In the genomic region with DNA sequence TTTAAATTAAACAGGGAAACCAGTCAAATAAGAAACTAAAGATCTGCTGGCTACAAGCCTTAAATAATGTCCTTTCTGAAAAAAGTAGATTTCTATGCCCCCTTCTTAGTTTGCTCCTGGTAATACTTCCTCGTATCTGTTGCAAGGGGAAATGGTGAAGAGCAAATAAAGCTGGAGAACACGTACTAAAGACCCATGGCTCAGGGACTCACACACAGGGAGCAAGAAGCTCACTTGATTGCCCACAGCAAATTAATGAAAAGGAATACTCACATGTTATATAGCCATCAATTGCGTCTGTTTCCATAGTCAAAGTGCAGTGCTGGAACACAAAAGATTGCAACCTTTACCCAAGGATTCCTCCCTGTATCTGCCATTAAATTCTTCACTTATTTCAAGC, we compare ENCODE assay signal across 8 mouse cellular contexts. TPM values are rescaled to one million over a fixed set of nuclear protein-coding genes. Genes with fewer than 3 reads are reported as not detected.
DNase-seq lines count a peak whose midpoint lies in the region; ATAC-seq lines count a peak whose summit lies in the region.

No protein-coding gene starts in this region.

- no peak overlapping the region for H3K27ac ChIP-seq in forebrain, embryonic 10.5 days
- H3K27ac ChIP-seq in forebrain, embryonic 16.5 days (ENCODE audit: low read length): no peak overlapping the region
- H3K27ac ChIP-seq in liver, embryonic 11.5 days (ENCODE audit: low read depth, low read length): 0 out of 2 replicates have a peak overlapping the region, but pooled peaks have one; percentile 32
- H3K27ac ChIP-seq in hindbrain, embryonic 13.5 days: no peak overlapping the region
- H3K27ac ChIP-seq in midbrain, embryonic 14.5 days (replicated peaks; ENCODE audit: low read depth, low read length): no peak overlapping the region

- no peaks in the 10 kb centered on the region for H3K9me3 ChIP-seq in forebrain, embryonic 10.5 days
- H3K9me3 ChIP-seq in forebrain, embryonic 16.5 days (ENCODE audit: control insufficient read depth, low read length): no peaks in the 10 kb centered on the region
- H3K9me3 ChIP-seq in liver, embryonic 11.5 days (ENCODE audit: control insufficient read depth, low read length): no peaks in the 10 kb centered on the region
- no peaks in the 10 kb centered on the region for H3K9me3 ChIP-seq in hindbrain, embryonic 13.5 days
- H3K9me3 ChIP-seq in midbrain, embryonic 14.5 days (ENCODE audit: control insufficient read depth, low read length): no peaks in the 10 kb centered on the region

- H3K27me3 ChIP-seq in forebrain, embryonic 10.5 days (ENCODE audit: poor library complexity, severe bottlenecking): no peaks in the 10 kb centered on the region
- no peaks in the 10 kb centered on the region for H3K27me3 ChIP-seq in forebrain, embryonic 16.5 days (replicated peaks; ENCODE audit: control insufficient read depth, insufficient read depth, low read length)
- no peaks in the 10 kb centered on the region for H3K27me3 ChIP-seq in liver, embryonic 11.5 days (replicated peaks; ENCODE audit: control insufficient read depth, insufficient read depth, low read length)
- H3K27me3 ChIP-seq in hindbrain, embryonic 13.5 days: no peaks in the 10 kb centered on the region
- no peaks in the 10 kb centered on the region for H3K27me3 ChIP-seq in midbrain, embryonic 14.5 days (ENCODE audit: control insufficient read depth, insufficient read depth, low read length)

- peak overlapping the region; percentile 81; the same call in 1 of the 2 replicates for H3K4me3 ChIP-seq in forebrain, embryonic 10.5 days
- H3K4me3 ChIP-seq in forebrain, embryonic 16.5 days (replicated peaks; ENCODE audit: low read length): no peak overlapping the region
- H3K4me3 ChIP-seq in liver, embryonic 11.5 days (ENCODE audit: low read depth, low read length): peak overlapping the region; percentile 84
- no peak overlapping the region for H3K4me3 ChIP-seq in hindbrain, embryonic 13.5 days
- H3K4me3 ChIP-seq in midbrain, embryonic 14.5 days (replicated peaks; ENCODE audit: low read depth, low read length): no peak overlapping the region

- no peak for DNase-seq in forebrain, embryonic 10.5 days (ENCODE audit: extremely low spot score, low spot score)
- DNase-seq in liver, embryonic 11.5 days (ENCODE audit: low spot score): no peak
- no peak for DNase-seq in liver
- no peak for DNase-seq in midbrain, embryonic 14.5 days
- no peak for DNase-seq in adrenal gland, adult 8-10 months
- DNase-seq in adrenal gland, postnatal 4 days (ENCODE audit: low spot score in 2 of 2): no peak

- no peak overlapping the region for H3K9ac ChIP-seq in forebrain, embryonic 16.5 days (replicated peaks; ENCODE audit: low read depth, low read length)
- H3K9ac ChIP-seq in liver, embryonic 11.5 days (ENCODE audit: low read depth, low read length): no peak overlapping the region
- H3K9ac ChIP-seq in hindbrain, embryonic 13.5 days: no peak overlapping the region
- H3K9ac ChIP-seq in midbrain, embryonic 14.5 days (replicated peaks; ENCODE audit: low read length): no peak overlapping the region

- ATAC-seq in forebrain, embryonic 16.5 days: no peak
- no peak for ATAC-seq in liver, embryonic 11.5 days (replicated peaks; ENCODE audit: low FRiP score)
- no peak for ATAC-seq in hindbrain, embryonic 13.5 days (ENCODE audit: low FRiP score)
- ATAC-seq in midbrain, embryonic 14.5 days (ENCODE audit: low FRiP score, low TSS enrichment): no peak

- no peaks in the 10 kb centered on the region for H3K36me3 ChIP-seq in forebrain, embryonic 10.5 days (replicated peaks)
- H3K36me3 ChIP-seq in forebrain, embryonic 16.5 days (ENCODE audit: control insufficient read depth, insufficient read depth): no peaks in the 10 kb centered on the region
- no peaks in the 10 kb centered on the region for H3K36me3 ChIP-seq in liver, embryonic 11.5 days (ENCODE audit: control insufficient read depth, insufficient read depth, low read length)
- no peaks in the 10 kb centered on the region for H3K36me3 ChIP-seq in hindbrain, embryonic 13.5 days
- no peaks in the 10 kb centered on the region for H3K36me3 ChIP-seq in midbrain, embryonic 14.5 days (ENCODE audit: control insufficient read depth, insufficient read depth, low read length)

- WGBS in forebrain, embryonic 10.5 days: 69% methylated on average over 3 of the region's 3 CpGs
- 68% methylated on average over 3 of the region's 3 CpGs for WGBS in forebrain, embryonic 16.5 days
- 38% methylated on average over 3 of the region's 3 CpGs for WGBS in liver, embryonic 11.5 days
- WGBS in hindbrain, embryonic 13.5 days: 78% methylated on average over 3 of the region's 3 CpGs
- WGBS in midbrain, embryonic 14.5 days: 69% methylated on average over 3 of the region's 3 CpGs

- no peak overlapping the region for H3K4me2 ChIP-seq in forebrain, embryonic 16.5 days (ENCODE audit: low read length)
- peak overlapping the region; percentile 90 for H3K4me2 ChIP-seq in liver, embryonic 11.5 days
- peak overlapping the region; percentile 70 for H3K4me2 ChIP-seq in hindbrain, embryonic 13.5 days
- H3K4me2 ChIP-seq in midbrain, embryonic 14.5 days (ENCODE audit: low read length): 0 out of 2 replicates have a peak overlapping the region, but pooled peaks have one; percentile 5

- H3K4me1 ChIP-seq in forebrain, embryonic 10.5 days: peaks cover 33% of the 10 kb centered on the region
- H3K4me1 ChIP-seq in forebrain, embryonic 16.5 days (replicated peaks; ENCODE audit: control insufficient read depth, insufficient read depth, low read length): peaks cover 13% of the 10 kb centered on the region
- H3K4me1 ChIP-seq in liver, embryonic 11.5 days (replicated peaks; ENCODE audit: control insufficient read depth, insufficient read depth, low read length): peaks cover 4% of the 10 kb centered on the region; the same call in 1 of the 2 replicates
- H3K4me1 ChIP-seq in hindbrain, embryonic 13.5 days (replicated peaks): peaks cover 18% of the 10 kb centered on the region
- H3K4me1 ChIP-seq in midbrain, embryonic 14.5 days (ENCODE audit: control insufficient read depth, insufficient read depth, low read length): 0 out of 2 replicates have a peak, but pooled peaks cover 7% of the 10 kb centered on the region

RNA-seq across cellular contexts. Expression of a gene that starts 3.2 kb away (rescaled TPM):
- polyA plus RNA-seq in forebrain, embryonic 10.5 days (2016; fragmentation: Nextera tagmentation; extraction: Ambion mirVana): 5.4 and 6.4 TPM in 2 replicates
- polyA plus RNA-seq in forebrain, embryonic 16.5 days (2015; fragmentation: Nextera tagmentation; extraction: Ambion mirVana): 4.9 and 5.0 TPM in 2 replicates
- 2.8 and 3.5 TPM in 2 replicates for polyA plus RNA-seq in liver, embryonic 11.5 days (2014; fragmentation: Nextera tagmentation; extraction: Ambion mirVana)
- 3.7 and 4.3 TPM in 2 replicates for polyA plus RNA-seq in hindbrain, embryonic 13.5 days (2015; fragmentation: Nextera tagmentation; extraction: Ambion mirVana)
- polyA plus RNA-seq in midbrain, embryonic 14.5 days (2014; fragmentation: Nextera tagmentation; extraction: Ambion mirVana): 4.5 TPM in 2 replicates
- total RNA-seq in adrenal gland, adult 8-10 months (2022): 10 to 100 TPM in 3 of 4 experiments, 1 to 10 TPM in 1; 9.0 to 15.8 (median 13.4) TPM
- total RNA-seq in adrenal gland, postnatal 4 days (2021): 10 to 100 TPM; 11.3 to 11.7 TPM

Comparison
In these comparisons a context has a peak if more than half of its experiments do, and no peak if none do; other contexts are left out.
1. H3K4me3 ChIP-seq: peak in forebrain, embryonic 10.5 days (single experiment) and liver, embryonic 11.5 days (single experiment); none in forebrain, embryonic 16.5 days (single experiment), hindbrain, embryonic 13.5 days (single experiment) and midbrain, embryonic 14.5 days (single experiment).